Mouse (Mus musculus) frontal cortex, postnatal 14 days (tissue): ENCODE data around the gene Cacna2d4.
A peak's percentile ranks its signal among the peaks of the same experiment; 100 is the strongest.

ENCODE experiments used
- DNase-seq, 2 experiments: peaks; one replicate each; pipeline ENCODE4 v3.0.0; 2022; ENCODE audit warnings: low spot score in 2 of 2

Cacna2d4 gene

GRCm38 (mm10) chr6:119387801-119388649 lies 151.7 kb downstream of the Cacna2d4 start:
- peak in 1 of 2 experiments; percentile 30 for DNase-seq

GRCm38 (mm10) chr6:119388650-119389012 lies 152.3 kb downstream of the Cacna2d4 start:
- DNase-seq: peak; percentile 90 to 92

GRCm38 (mm10) chr6:119389089-119389488 lies 152.8 kb downstream of the Cacna2d4 start:
- DNase-seq: no peak

- no peak for DNase-seq
These were observed 154.4 kb downstream of the Cacna2d4 start for GRCm38 (mm10) chr6:119390728-119391127.

- no peak for DNase-seq
These were observed 156.5 kb downstream of the Cacna2d4 start for GRCm38 (mm10) chr6:119392836-119393235.

- DNase-seq: no peak
These were observed 159.3 kb downstream of the Cacna2d4 start for GRCm38 (mm10) chr6:119395421-119396308.

GRCm38 (mm10) chr6:119396309-119396634 lies 159.9 kb downstream of the Cacna2d4 start:
- peak in 1 of 2 experiments; percentile 31 for DNase-seq

GRCm38 (mm10) chr6:119399371-119399770 lies 163.0 kb downstream of the Cacna2d4 start:
- DNase-seq: no peak

GRCm38 (mm10) chr6:119400649-119401048 lies 164.3 kb downstream of the Cacna2d4 start:
- no peak for DNase-seq

- DNase-seq: no peak
These were observed 165.4 kb downstream of the Cacna2d4 start for GRCm38 (mm10) chr6:119401545-119402304.
